Mouse (Mus musculus): ENCODE data around the gene Bpifc. TPM values are rescaled to one million over a fixed set of nuclear protein-coding genes. Genes with fewer than 3 reads are reported as not detected.
"Not testable (repeated sequence)": the region's sequence is repeated elsewhere in the genome, so short reads cannot be mapped to it uniquely, and the experiment has no call there.

The Bpifc gene
- not detected in 2 replicates for polyA plus RNA-seq (2012; ENCODE audit: insufficient read depth, insufficient read length, missing spikeins)

GRCm38 (mm10) chr10:86011781-86012180 is at the start of gene Bpifc:
Gene Bpifc, minus strand, starts transcription at chr10:86011895.
- no peaks in the 10 kb centered on the region for H3K4me1 ChIP-seq (ENCODE audit: control insufficient read depth, insufficient read depth, insufficient read length, low read length)
- H3K27ac ChIP-seq (replicated peaks; ENCODE audit: low read depth, low read length): no peak within 1 kb of the TSS
- H3K4me3 ChIP-seq (ENCODE audit: insufficient read depth, low read depth, low read length): no peak within 1 kb of the TSS

- Histone ChIP-seq H3K27ac (replicated peaks; ENCODE audit: low read depth, low read length) (no peak overlapping the region), H3K4me3 (ENCODE audit: insufficient read depth, low read depth, low read length) (no peak overlapping the region), H3K4me1 (ENCODE audit: control insufficient read depth, insufficient read depth, insufficient read length, low read length) (no peaks in the 10 kb centered on the region)
Observed at GRCm38 (mm10) chr10:86060267-86060666, 48.6 kb upstream of the Bpifc start.

GRCm38 (mm10) chr10:86057712-86058111 is 46.0 kb upstream of the Bpifc start:
- Histone ChIP-seq H3K4me1 (ENCODE audit: control insufficient read depth, insufficient read depth, insufficient read length, low read length) (no peaks in the 10 kb centered on the region), H3K4me3 (ENCODE audit: insufficient read depth, low read depth, low read length) (no peak overlapping the region), H3K27ac (replicated peaks; ENCODE audit: low read depth, low read length) (no peak overlapping the region)

- H3K4me3 ChIP-seq (ENCODE audit: insufficient read depth, low read depth, low read length): no peak overlapping the region
- no peaks in the 10 kb centered on the region for H3K4me1 ChIP-seq (ENCODE audit: control insufficient read depth, insufficient read depth, insufficient read length, low read length)
- H3K27ac ChIP-seq (replicated peaks; ENCODE audit: low read depth, low read length): no peak overlapping the region
Observed at GRCm38 (mm10) chr10:86057286-86057685, 45.6 kb upstream of the Bpifc start.

GRCm38 (mm10) chr10:86056297-86056903 is 44.7 kb upstream of the Bpifc start:
- H3K4me3 ChIP-seq (ENCODE audit: insufficient read depth, low read depth, low read length): no peak overlapping the region
- H3K27ac ChIP-seq (replicated peaks; ENCODE audit: low read depth, low read length): no peak overlapping the region

GRCm38 (mm10) chr10:86052818-86053522 is 41.3 kb upstream of the Bpifc start:
- H3K4me1 ChIP-seq (ENCODE audit: control insufficient read depth, insufficient read depth, insufficient read length, low read length): no peaks in the 10 kb centered on the region; the same call in 1 of the 2 replicates
- no peak overlapping the region for H3K4me3 ChIP-seq (ENCODE audit: insufficient read depth, low read depth, low read length)
- no peak overlapping the region for H3K27ac ChIP-seq (replicated peaks; ENCODE audit: low read depth, low read length)

More at GRCm38 (mm10) chr10:86056297-86056903, 44.7 kb upstream of the Bpifc start:
- no peaks in the 10 kb centered on the region for H3K4me1 ChIP-seq (ENCODE audit: control insufficient read depth, insufficient read depth, insufficient read length, low read length)

- no peaks in the 10 kb centered on the region; the same call in 1 of the 2 replicates for H3K4me1 ChIP-seq (ENCODE audit: control insufficient read depth, insufficient read depth, insufficient read length, low read length)
- H3K4me3 ChIP-seq (ENCODE audit: insufficient read depth, low read depth, low read length): no peak overlapping the region
- H3K27ac ChIP-seq (replicated peaks; ENCODE audit: low read depth, low read length): no peak overlapping the region
Observed at GRCm38 (mm10) chr10:86050522-86050921, 38.8 kb upstream of the Bpifc start.

GRCm38 (mm10) chr10:86047786-86048185 is 36.1 kb upstream of the Bpifc start:
- H3K4me3 ChIP-seq (ENCODE audit: insufficient read depth, low read depth, low read length): no peak overlapping the region
- H3K4me1 ChIP-seq (ENCODE audit: control insufficient read depth, insufficient read depth, insufficient read length, low read length): no peaks in the 10 kb centered on the region; the same call in 1 of the 2 replicates
- H3K27ac ChIP-seq (replicated peaks; ENCODE audit: low read depth, low read length): no peak overlapping the region

GRCm38 (mm10) chr10:86046371-86046770 is 34.7 kb upstream of the Bpifc start:
- H3K4me3 ChIP-seq (ENCODE audit: insufficient read depth, low read depth, low read length): no peak overlapping the region
- no peak overlapping the region for H3K27ac ChIP-seq (replicated peaks; ENCODE audit: low read depth, low read length)
- H3K4me1 ChIP-seq (ENCODE audit: control insufficient read depth, insufficient read depth, insufficient read length, low read length): no peaks in the 10 kb centered on the region; the same call in 1 of the 2 replicates

GRCm38 (mm10) chr10:86044066-86044465 is 32.4 kb upstream of the Bpifc start:
- no peaks in the 10 kb centered on the region; the same call in 1 of the 2 replicates for H3K4me1 ChIP-seq (ENCODE audit: control insufficient read depth, insufficient read depth, insufficient read length, low read length)
- H3K27ac ChIP-seq (replicated peaks; ENCODE audit: low read depth, low read length): no peak overlapping the region
- H3K4me3 ChIP-seq (ENCODE audit: insufficient read depth, low read depth, low read length): no peak overlapping the region

- H3K27ac ChIP-seq (replicated peaks; ENCODE audit: low read depth, low read length): no peak overlapping the region
- no peak overlapping the region for H3K4me3 ChIP-seq (ENCODE audit: insufficient read depth, low read depth, low read length)
- no peaks in the 10 kb centered on the region; the same call in 1 of the 2 replicates for H3K4me1 ChIP-seq (ENCODE audit: control insufficient read depth, insufficient read depth, insufficient read length, low read length)
Observed at GRCm38 (mm10) chr10:86043651-86044050, 32.0 kb upstream of the Bpifc start.

- H3K4me1 ChIP-seq (ENCODE audit: control insufficient read depth, insufficient read depth, insufficient read length, low read length): no peaks in the 10 kb centered on the region
- H3K4me3 ChIP-seq (ENCODE audit: insufficient read depth, low read depth, low read length): no peak overlapping the region
- no peak overlapping the region for H3K27ac ChIP-seq (replicated peaks; ENCODE audit: low read depth, low read length)
Observed at GRCm38 (mm10) chr10:86034007-86034728, 22.5 kb upstream of the Bpifc start.

- H3K27ac ChIP-seq (replicated peaks; ENCODE audit: low read depth, low read length): no peak overlapping the region
Observed at GRCm38 (mm10) chr10:86032517-86032916, 20.8 kb upstream of the Bpifc start.

GRCm38 (mm10) chr10:86030743-86031142 is 19.0 kb upstream of the Bpifc start:
- Histone ChIP-seq H3K4me3 (ENCODE audit: insufficient read depth, low read depth, low read length) (no peak overlapping the region), H3K4me1 (ENCODE audit: control insufficient read depth, insufficient read depth, insufficient read length, low read length) (no peaks in the 10 kb centered on the region; the same call in 1 of the 2 replicates), H3K27ac (replicated peaks; ENCODE audit: low read depth, low read length) (no peak overlapping the region)

More at GRCm38 (mm10) chr10:86032517-86032916, 20.8 kb upstream of the Bpifc start:
- H3K4me1 ChIP-seq (ENCODE audit: control insufficient read depth, insufficient read depth, insufficient read length, low read length): no peaks in the 10 kb centered on the region; the same call in 1 of the 2 replicates
- H3K4me3 ChIP-seq (ENCODE audit: insufficient read depth, low read depth, low read length): no peak overlapping the region

- H3K27ac ChIP-seq (replicated peaks; ENCODE audit: low read depth, low read length); H3K4me3 ChIP-seq (ENCODE audit: insufficient read depth, low read depth, low read length); H3K4me1 ChIP-seq (ENCODE audit: control insufficient read depth, insufficient read depth, insufficient read length, low read length): not testable (repeated sequence)
Observed at GRCm38 (mm10) chr10:86026807-86027206, 15.1 kb upstream of the Bpifc start.
